Mouse (Mus musculus) myocyte (in vitro differentiated cells): Measurements from ENCODE around the gene Nipal3. TPM values are rescaled to one million over a fixed set of nuclear protein-coding genes. Genes with fewer than 3 reads are reported as not detected.

Experiments
- H3K27me3 ChIP-seq: one replicate; pipeline ENCODE4 v1.6.1; 2011; ENCODE audit not compliant: control insufficient read depth, insufficient read depth, insufficient read length
- H3K36me3 ChIP-seq: one replicate; pipeline ENCODE4 v1.6.1; 2011; ENCODE audit not compliant: control insufficient read depth, insufficient read depth
- H3K4me2 ChIP-seq: one replicate; pipeline ENCODE4 v1.6.1; 2011; ENCODE audit warnings: low read depth, control low read depth
- H3K4me3 ChIP-seq: one replicate; pipeline ENCODE4 v1.5.1; 2011; ENCODE audit warnings: mild to moderate bottlenecking, control low read depth, moderate library complexity
- H3K79me2 ChIP-seq: one replicate; pipeline ENCODE4 v1.6.1; 2011; ENCODE audit not compliant: control insufficient read depth, insufficient read depth
- H3ac ChIP-seq: one replicate; pipeline ENCODE4 v1.6.1; 2011; ENCODE audit not compliant: control insufficient read depth, insufficient read length
- CEBPB ChIP-seq: IDR thresholded peaks from 2 replicates; pipeline ENCODE4 v1.6.1; 2011; ENCODE audit warnings: mild to moderate bottlenecking, moderate library complexity; ENCODE audit not compliant: poor library complexity, insufficient read depth, severe bottlenecking
- E2F4 ChIP-seq: IDR thresholded peaks from one replicate; pipeline ENCODE4 v1.6.1; 2011; ENCODE audit warnings: mild to moderate bottlenecking, control low read depth, moderate library complexity; ENCODE audit not compliant: insufficient read depth
- MAX ChIP-seq: IDR thresholded peaks from one replicate; pipeline ENCODE4 v1.6.1; 2011; ENCODE audit warnings: low read depth, mild to moderate bottlenecking, control low read depth
- MYOD1 ChIP-seq, 3 experiments: IDR thresholded peaks; one replicate each; pipeline ENCODE4 v1.6.1; 2011; ENCODE audit warnings: control low read depth in 2 of 3, low read depth in 2 of 3, mild to moderate bottlenecking in 2 of 3, moderate library complexity in 1 of 3; ENCODE audit not compliant: insufficient read length in 2 of 3, control insufficient read depth in 1 of 3
- MYOG ChIP-seq, 3 experiments: IDR thresholded peaks; one replicate each; pipeline ENCODE4 v1.6.1; 2011; ENCODE audit warnings: control low read depth in 2 of 3, low read depth in 2 of 3, mild to moderate bottlenecking in 2 of 3; ENCODE audit not compliant: insufficient read length in 2 of 3, control insufficient read depth in 1 of 3, insufficient read depth in 1 of 3
- POLR2A ChIP-seq: IDR thresholded peaks from one replicate; pipeline ENCODE4 v1.6.1; 2011; ENCODE audit warnings: low read depth, mild to moderate bottlenecking, control low read depth, moderate library complexity; ENCODE audit not compliant: insufficient read length
- POLR2AphosphoS2 ChIP-seq: IDR thresholded peaks from one replicate; pipeline ENCODE4 v1.6.1; 2011; ENCODE audit warnings: low read depth, control low read depth; ENCODE audit not compliant: insufficient read length
- REST ChIP-seq: IDR thresholded peaks from one replicate; pipeline ENCODE4 v1.6.1; 2011; ENCODE audit warnings: mild to moderate bottlenecking, control low read depth, moderate library complexity; ENCODE audit not compliant: insufficient read depth, insufficient read length
- SRF ChIP-seq: IDR thresholded peaks from one replicate; pipeline ENCODE4 v1.6.1; 2011; ENCODE audit warnings: low read depth; ENCODE audit not compliant: control insufficient read depth, insufficient read length
- TCF12 ChIP-seq: IDR thresholded peaks from one replicate; pipeline ENCODE4 v1.6.1; 2011; ENCODE audit warnings: mild to moderate bottlenecking, control low read depth; ENCODE audit not compliant: poor library complexity, insufficient read depth, severe bottlenecking
- TCF3 ChIP-seq: IDR thresholded peaks from one replicate; pipeline ENCODE4 v1.6.1; 2011; ENCODE audit warnings: low read depth, control low read depth; ENCODE audit not compliant: insufficient read length
- USF1 ChIP-seq: IDR thresholded peaks from one replicate; pipeline ENCODE4 v1.6.1; 2011; ENCODE audit warnings: low read depth, mild to moderate bottlenecking, control low read depth, moderate library complexity
- polyA plus RNA-seq: library from polyadenylated mRNA; unstranded; fragments of >200 nt; fragmentation: generic; extraction: Trizol; gene quantifications from one replicate; pipeline ENCODE4 v1.2.1, GENCODE M21; 2012; ENCODE audit warnings: missing spikeins

Nipal3 gene
- polyA plus RNA-seq, 1 experiment: 5.1 TPM

DNA sequence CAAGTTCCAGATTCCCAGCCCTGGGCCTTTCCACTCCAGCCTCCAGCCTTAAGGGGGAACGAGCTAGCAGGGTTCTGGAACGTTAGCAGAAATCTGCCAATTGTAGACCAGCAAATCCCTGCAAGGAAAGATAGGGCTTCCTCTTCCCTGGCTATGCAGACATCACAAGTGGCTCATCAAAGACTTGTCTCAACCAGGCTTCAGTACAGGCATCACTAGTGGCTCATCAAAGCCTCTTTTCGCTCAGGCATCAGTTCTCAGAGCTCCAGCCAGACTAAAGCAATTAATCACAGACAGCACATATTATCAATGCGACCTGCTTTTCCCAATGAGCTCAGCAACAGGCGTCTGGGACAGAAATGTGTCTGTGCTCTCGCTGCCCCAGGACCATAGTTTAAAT, 38.2 kb upstream of the Nipal3 start:
- Histone ChIP-seq H3K36me3 (no peaks in the 10 kb centered on the region), H3K79me2 (no peaks in the 10 kb centered on the region), H3ac (no peak overlapping the region), H3K4me3 (no peak overlapping the region), H3K4me2 (no peak overlapping the region), H3K27me3 (no peaks in the 10 kb centered on the region)
- TF ChIP-seq SRF (no peak), POLR2A (no peak), MYOG (IDR thresholded peaks at IDR 0.05; ENCODE audit: control insufficient read depth in 1 of 3, insufficient read depth in 1 of 3, insufficient read length in 2 of 3, low read depth in 2 of 3) (no peak), POLR2AphosphoS2 (no peak), MAX (no peak), MYOD1 (IDR thresholded peaks at IDR 0.05; ENCODE audit: control insufficient read depth in 1 of 3, insufficient read length in 2 of 3, low read depth in 2 of 3) (no peak)

DNA sequence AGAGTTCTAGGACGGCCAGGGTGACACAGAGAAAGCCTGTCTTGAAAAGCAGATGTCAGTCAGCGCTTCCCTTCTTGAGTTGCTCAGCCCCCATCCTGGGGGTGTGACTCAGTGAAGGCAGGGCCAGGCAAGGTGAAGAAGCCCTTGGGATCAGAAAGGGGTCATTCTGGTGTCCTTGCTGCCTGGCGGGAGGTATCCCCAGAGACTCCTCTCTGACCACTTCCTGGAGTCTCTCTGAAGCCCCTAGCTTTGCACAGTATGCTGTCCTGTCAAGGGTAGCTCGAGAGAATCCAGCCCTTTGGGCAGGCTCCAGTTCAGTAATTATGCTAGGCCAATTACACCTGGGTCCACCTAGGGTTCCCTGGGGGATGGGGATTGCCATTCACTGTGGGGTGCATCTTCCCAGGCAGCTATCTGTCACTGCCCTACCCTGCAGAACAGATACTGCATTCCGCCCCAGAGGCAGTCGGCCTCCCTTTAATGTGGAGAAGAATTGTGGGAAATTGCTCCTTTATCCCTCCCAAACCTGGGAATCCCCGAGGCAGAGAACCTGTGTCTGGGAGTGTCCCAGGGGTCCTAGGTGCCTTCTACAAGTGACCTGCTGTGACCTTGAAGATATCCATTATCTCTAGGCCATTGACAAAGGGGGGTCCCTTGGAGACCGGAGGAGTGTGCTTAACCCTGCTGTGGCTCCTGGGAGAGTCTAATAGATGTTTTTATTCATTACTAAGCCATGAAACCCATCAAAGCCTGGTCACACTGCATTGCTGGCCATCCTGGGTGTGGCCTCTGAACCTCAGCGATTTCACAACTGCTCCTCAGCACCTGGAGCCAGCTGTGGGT, 37.2 kb upstream of the Nipal3 start:
- no peak overlapping the region for H3ac ChIP-seq
- H3K4me2 ChIP-seq: no peak overlapping the region
- no peaks in the 10 kb centered on the region for H3K27me3 ChIP-seq
- TF ChIP-seq SRF (no peak), TCF3 (no peak), E2F4 (no peak), CEBPB (no peak), MYOD1 (IDR thresholded peaks at IDR 0.05; ENCODE audit: control insufficient read depth in 1 of 3, insufficient read length in 2 of 3, low read depth in 2 of 3) (no peak), POLR2AphosphoS2 (no peak), POLR2A (no peak), MYOG (IDR thresholded peaks at IDR 0.05; ENCODE audit: control insufficient read depth in 1 of 3, insufficient read depth in 1 of 3, insufficient read length in 2 of 3, low read depth in 2 of 3) (no peak), USF1 (no peak), TCF12 (no peak), MAX (no peak)
- no peak overlapping the region for H3K4me3 ChIP-seq
- H3K36me3 ChIP-seq: no peaks in the 10 kb centered on the region
- H3K79me2 ChIP-seq: no peaks in the 10 kb centered on the region

DNA sequence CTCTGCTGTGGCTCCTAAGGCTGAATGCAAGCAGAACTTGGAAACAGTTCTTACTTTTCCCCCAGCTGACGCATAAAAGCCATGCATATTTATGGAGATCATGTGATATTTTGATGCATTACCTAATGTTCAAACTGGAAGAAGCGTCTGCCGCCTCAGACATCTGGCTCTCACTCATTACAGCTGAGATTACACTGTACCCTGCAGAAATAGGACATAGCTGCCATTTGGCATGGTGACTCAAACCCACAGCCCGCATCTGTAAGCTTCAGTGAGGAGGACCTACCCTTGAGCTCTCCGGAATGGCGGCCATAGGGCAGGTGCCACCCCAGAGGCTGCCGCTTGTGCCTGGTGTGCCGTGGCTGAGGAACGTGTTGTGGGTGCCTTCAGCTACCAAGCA, 36.4 kb upstream of the Nipal3 start:
- no peaks in the 10 kb centered on the region for H3K27me3 ChIP-seq
- TF ChIP-seq TCF12 (no peak), USF1 (no peak), TCF3 (no peak), SRF (no peak), E2F4 (no peak), MYOD1 (IDR thresholded peaks at IDR 0.05; ENCODE audit: control insufficient read depth in 1 of 3, insufficient read length in 2 of 3, low read depth in 2 of 3) (no peak), MYOG (IDR thresholded peaks at IDR 0.05; ENCODE audit: control insufficient read depth in 1 of 3, insufficient read depth in 1 of 3, insufficient read length in 2 of 3, low read depth in 2 of 3) (no peak), REST (no peak), MAX (no peak), CEBPB (no peak), POLR2AphosphoS2 (no peak), POLR2A (no peak)
- H3K36me3 ChIP-seq: no peaks in the 10 kb centered on the region
- H3K4me2 ChIP-seq: no peak overlapping the region
- H3ac ChIP-seq: no peak overlapping the region
- H3K4me3 ChIP-seq: no peak overlapping the region
- no peaks in the 10 kb centered on the region for H3K79me2 ChIP-seq

DNA sequence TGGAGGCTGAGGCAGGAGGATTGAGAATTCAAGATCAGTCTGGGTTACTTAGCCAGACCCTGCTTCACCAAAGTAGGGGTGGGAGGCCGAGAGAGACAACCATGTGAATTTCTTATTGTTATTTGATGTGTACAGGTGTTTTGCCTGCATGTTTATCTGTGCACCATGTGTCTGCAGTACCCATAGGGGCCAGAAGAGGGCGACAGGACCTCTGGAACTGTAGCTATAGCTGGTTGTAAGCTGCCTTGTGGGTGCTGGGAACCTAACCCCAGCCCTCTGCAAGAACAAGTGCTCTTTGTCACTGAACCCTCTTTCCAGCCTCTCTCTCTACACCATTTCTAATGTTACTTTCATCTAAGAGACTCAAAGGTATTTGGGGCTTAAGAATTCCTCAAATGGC, 35.4 kb upstream of the Nipal3 start:
- Histone ChIP-seq H3K27me3 (no peaks in the 10 kb centered on the region), H3K4me3 (no peak overlapping the region), H3K36me3 (no peaks in the 10 kb centered on the region), H3K79me2 (no peaks in the 10 kb centered on the region), H3K4me2 (no peak overlapping the region), H3ac (no peak overlapping the region)
- TF ChIP-seq TCF12: no peak
- TF ChIP-seq USF1: no peak
- TF ChIP-seq POLR2AphosphoS2: no peak
- TF ChIP-seq MYOD1 (IDR thresholded peaks at IDR 0.05; ENCODE audit: control insufficient read depth in 1 of 3, insufficient read length in 2 of 3, low read depth in 2 of 3): no peak
- no peak for TF ChIP-seq MYOG (IDR thresholded peaks at IDR 0.05; ENCODE audit: control insufficient read depth in 1 of 3, insufficient read depth in 1 of 3, insufficient read length in 2 of 3, low read depth in 2 of 3)
- no peak for TF ChIP-seq CEBPB
- no peak for TF ChIP-seq REST
- no peak for TF ChIP-seq MAX
- TF ChIP-seq E2F4: no peak
- TF ChIP-seq TCF3: no peak
- no peak for TF ChIP-seq POLR2A
- TF ChIP-seq SRF: no peak
